Mouse (Mus musculus): ENCODE measurements around the gene St8sia1.

Gene St8sia1

GRCm38 (mm10) chr6:142945461-142945860 is 18.8 kb downstream of the St8sia1 start:
- DNase-seq (ENCODE audit: low read depth, low spot score), result no peak

GRCm38 (mm10) chr6:142944470-142944869 is 19.8 kb downstream of the St8sia1 start:
- no peak for DNase-seq (ENCODE audit: low read depth, low spot score)

- DNase-seq (ENCODE audit: low read depth, low spot score), result no peak
These were observed 20.8 kb downstream of the St8sia1 start for GRCm38 (mm10) chr6:142943419-142943818.

GRCm38 (mm10) chr6:142941596-142942381 is 22.5 kb downstream of the St8sia1 start:
- DNase-seq (ENCODE audit: low read depth, low spot score), result no peak

GRCm38 (mm10) chr6:142941078-142941477 is 23.2 kb downstream of the St8sia1 start:
- DNase-seq (ENCODE audit: low read depth, low spot score), result no peak

GRCm38 (mm10) chr6:142938549-142939345 is 25.5 kb downstream of the St8sia1 start:
- no peak for DNase-seq (ENCODE audit: low read depth, low spot score)

- no peak for DNase-seq (ENCODE audit: low read depth, low spot score)
These were observed 26.2 kb downstream of the St8sia1 start for GRCm38 (mm10) chr6:142938074-142938473.

GRCm38 (mm10) chr6:142932582-142932981 is 31.7 kb downstream of the St8sia1 start:
- no peak for DNase-seq (ENCODE audit: low read depth, low spot score)

GRCm38 (mm10) chr6:142932144-142932543 is 32.1 kb downstream of the St8sia1 start:
- no peak for DNase-seq (ENCODE audit: low read depth, low spot score)

GRCm38 (mm10) chr6:142928551-142929309 is 35.5 kb downstream of the St8sia1 start:
- no peak for DNase-seq (ENCODE audit: low read depth, low spot score)

- no peak for DNase-seq (ENCODE audit: low read depth, low spot score)
These were observed 37.2 kb downstream of the St8sia1 start for GRCm38 (mm10) chr6:142926901-142927605.

- DNase-seq (ENCODE audit: low read depth, low spot score), result no peak
These were observed 38.3 kb downstream of the St8sia1 start for GRCm38 (mm10) chr6:142925921-142926320.

GRCm38 (mm10) chr6:142925374-142925773 is 38.9 kb downstream of the St8sia1 start:
- no peak for DNase-seq (ENCODE audit: low read depth, low spot score)

GRCm38 (mm10) chr6:142920901-142921300 is 43.4 kb downstream of the St8sia1 start:
- no peak for DNase-seq (ENCODE audit: low read depth, low spot score)

GRCm38 (mm10) chr6:142918691-142919090 is 45.6 kb downstream of the St8sia1 start:
- peak; percentile 47 for DNase-seq (ENCODE audit: low read depth, low spot score)

GRCm38 (mm10) chr6:142917471-142917901 is 46.8 kb downstream of the St8sia1 start:
- DNase-seq (ENCODE audit: low read depth, low spot score), result peak; percentile 34

- no peak for DNase-seq (ENCODE audit: low read depth, low spot score)
These were observed 47.8 kb downstream of the St8sia1 start for GRCm38 (mm10) chr6:142916271-142916941.

- DNase-seq (ENCODE audit: low read depth, low spot score), result no peak
These were observed 48.8 kb downstream of the St8sia1 start for GRCm38 (mm10) chr6:142915464-142915863.

- no peak for DNase-seq (ENCODE audit: low read depth, low spot score)
These were observed 49.6 kb downstream of the St8sia1 start for GRCm38 (mm10) chr6:142914676-142915075.

GRCm38 (mm10) chr6:142911263-142911662 is 53.0 kb downstream of the St8sia1 start:
- no peak for DNase-seq (ENCODE audit: low read depth, low spot score)

- DNase-seq (ENCODE audit: low read depth, low spot score), result no peak
These were observed 53.5 kb downstream of the St8sia1 start for GRCm38 (mm10) chr6:142910721-142911120.
